Mouse (Mus musculus) embryo, embryonic 10.5 days (tissue): ENCODE measurements around the gene Elavl1.
A peak's percentile ranks its signal among the peaks of the same experiment; 100 is the strongest.
"Not testable (repeated sequence)": the region's sequence is repeated elsewhere in the genome, so short reads cannot be mapped to it uniquely, and the experiment has no call there.

ENCODE experiments used
- DNase-seq: peaks from one replicate; pipeline ENCODE4 v3.0.0-alpha.2; 2015; ENCODE audit warnings: low spot score

Gene Elavl1

GRCm38 (mm10) chr8:4258233-4258632, 67.0 kb downstream of the Elavl1 start:
- DNase-seq, result peak; percentile 90

- DNase-seq, result no peak
Measured at GRCm38 (mm10) chr8:4257350-4257749, 67.9 kb downstream of the Elavl1 start.

- DNase-seq, result no peak
Measured at GRCm38 (mm10) chr8:4256911-4257310, 68.3 kb downstream of the Elavl1 start.

GRCm38 (mm10) chr8:4255471-4255870, 69.7 kb downstream of the Elavl1 start:
- not testable (repeated sequence) for DNase-seq

- DNase-seq, result no peak
Measured at GRCm38 (mm10) chr8:4254001-4254400, 71.2 kb downstream of the Elavl1 start.

GRCm38 (mm10) chr8:4252934-4253841, 72.0 kb downstream of the Elavl1 start, which contains the start of gene Snapc2:
Snapc2 (plus strand) TSS chr8:4253080.
- DNase-seq, result peak; percentile 98

GRCm38 (mm10) chr8:4252116-4252760, 73.0 kb downstream of the Elavl1 start:
- DNase-seq, result no peak

GRCm38 (mm10) chr8:4250306-4250970, 74.8 kb downstream of the Elavl1 start:
- DNase-seq, result peak; percentile 84

- DNase-seq, result peak; percentile 58
Measured at GRCm38 (mm10) chr8:4249213-4249612, 76.0 kb downstream of the Elavl1 start.

- DNase-seq, result no peak
Measured at GRCm38 (mm10) chr8:4247951-4248540, 77.2 kb downstream of the Elavl1 start, which contains the start of gene Tgfbr3l. Tgfbr3l (plus strand) TSS chr8:4248214.

GRCm38 (mm10) chr8:4247241-4247640, 78.0 kb downstream of the Elavl1 start:
- DNase-seq, result no peak

- no peak for DNase-seq
Measured at GRCm38 (mm10) chr8:4245737-4246136, 79.5 kb downstream of the Elavl1 start.

- no peak for DNase-seq
Measured at GRCm38 (mm10) chr8:4245061-4245460, 80.2 kb downstream of the Elavl1 start.

- no peak for DNase-seq
Measured at GRCm38 (mm10) chr8:4239193-4239890, 85.9 kb downstream of the Elavl1 start.

GRCm38 (mm10) chr8:4238434-4239192, 86.6 kb downstream of the Elavl1 start, which contains the start of the genes Map2k7 and Gm49320:
Map2k7 (plus strand) TSS chr8:4238740.
Gm49320 (plus strand) TSS chr8:4238865.
- peak; percentile 100 for DNase-seq

GRCm38 (mm10) chr8:4237814-4238433, 87.3 kb downstream of the Elavl1 start:
- no peak for DNase-seq
